Mouse (Mus musculus) hindbrain, embryonic 16.5 days (tissue): Measurements from ENCODE around the gene Pla2g12b. TPM values are rescaled to one million over a fixed set of nuclear protein-coding genes. Genes with fewer than 3 reads are reported as not detected.

Experiments used
- ATAC-seq: fragments of 200-750 bp; cut with Nextera tagmentation; 2 replicates; pipeline ENCODE4 v1.8.0; 2017; ENCODE audit warnings: moderate TSS enrichment, moderate library complexity
- H3K27ac ChIP-seq: fragments of 300-500 bp; sonication (generic); 2 replicates; pipeline ENCODE4 v1.5.1; 2014; ENCODE audit warnings: low read depth, mild to moderate bottlenecking, control low read depth, low read length, moderate library complexity
- H3K27me3 ChIP-seq: fragments of 300-500 bp; sonication (generic); replicated peaks from 2 replicates; pipeline ENCODE4 v1.6.1; 2014; ENCODE audit warnings: low read length; ENCODE audit not compliant: control insufficient read depth, insufficient read depth
- H3K36me3 ChIP-seq: fragments of 300-500 bp; sonication (generic); 2 replicates; pipeline ENCODE4 v1.6.1; 2014; ENCODE audit warnings: mild to moderate bottlenecking, low read length, moderate library complexity, mixed read lengths; ENCODE audit not compliant: control insufficient read depth, insufficient read depth
- H3K4me1 ChIP-seq: fragments of 300-500 bp; sonication (generic); 2 replicates; pipeline ENCODE4 v1.6.1; 2014; ENCODE audit warnings: low read depth, low read length; ENCODE audit not compliant: control insufficient read depth, insufficient read depth
- H3K4me2 ChIP-seq: fragments of 300-500 bp; sonication (generic); 2 replicates; pipeline ENCODE4 v1.6.1; 2014; ENCODE audit warnings: mild to moderate bottlenecking, low read length, control low read depth, moderate library complexity
- H3K4me3 ChIP-seq: fragments of 300-500 bp; sonication (generic); 2 replicates; pipeline ENCODE4 v1.5.1; 2014; ENCODE audit warnings: mild to moderate bottlenecking, low read length, control low read depth, moderate library complexity
- H3K9ac ChIP-seq: fragments of 300-500 bp; sonication (generic); 2 replicates; pipeline ENCODE4 v1.6.1; 2014; ENCODE audit warnings: low read depth, mild to moderate bottlenecking, control low read depth, low read length, moderate library complexity
- H3K9me3 ChIP-seq: fragments of 300-500 bp; sonication (generic); 2 replicates; pipeline ENCODE4 v1.6.1; 2014; ENCODE audit warnings: mild to moderate bottlenecking, low read length, moderate library complexity; ENCODE audit not compliant: control insufficient read depth
- WGBS: fragments of 180-500 bp; shearing (Covaris S2); extraction: QIAGEN DNeasy Blood & Tissue Kit; methylation state at CpG from one replicate; pipeline ENCODE4 v1.1.7; 2014; 5-methylcytosine and 5-hydroxymethylcytosine counted together
- polyA plus RNA-seq: library from polyadenylated mRNA; unstranded; fragments of >200 nt; fragmentation: Nextera tagmentation; extraction: Ambion mirVana; gene quantifications from 2 replicates; pipeline ENCODE4 v1.2.1, GENCODE M21; 2015

The Pla2g12b gene
- polyA plus RNA-seq, 1 experiment from 2014 or later: not detected

DNA sequence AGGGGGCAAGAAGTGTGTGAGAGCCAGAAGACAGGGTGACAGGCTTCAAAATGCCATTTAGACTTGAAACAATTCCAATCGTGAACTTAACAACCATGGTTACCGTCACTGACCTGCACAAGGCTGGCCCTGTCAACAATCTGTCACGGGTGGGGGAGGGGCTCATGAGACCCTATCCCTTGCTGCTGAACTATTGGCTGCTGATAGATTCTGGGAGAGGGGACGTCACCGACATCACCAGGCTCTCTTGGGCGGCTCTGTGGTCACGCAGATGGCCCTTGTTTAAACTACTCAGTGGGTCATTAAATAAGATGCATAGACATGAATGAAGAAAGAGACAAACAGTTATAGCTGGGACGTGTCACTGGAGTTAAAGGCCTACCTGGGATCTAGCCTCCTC is 41.2 kb downstream of the Pla2g12b start:
- Histone ChIP-seq H3K4me1 (no peaks in the 10 kb centered on the region; the same call in 1 of the 2 replicates), H3K27ac (no peak overlapping the region), H3K36me3 (no peaks in the 10 kb centered on the region), H3K9me3 (no peaks in the 10 kb centered on the region; the same call in 1 of the 2 replicates), H3K4me3 (no peak overlapping the region), H3K9ac (no peak overlapping the region), H3K4me2 (no peak overlapping the region), H3K27me3 (no peaks in the 10 kb centered on the region)
- WGBS: 19% methylated on average over 8 of the region's 8 CpGs
- no peak for ATAC-seq

DNA sequence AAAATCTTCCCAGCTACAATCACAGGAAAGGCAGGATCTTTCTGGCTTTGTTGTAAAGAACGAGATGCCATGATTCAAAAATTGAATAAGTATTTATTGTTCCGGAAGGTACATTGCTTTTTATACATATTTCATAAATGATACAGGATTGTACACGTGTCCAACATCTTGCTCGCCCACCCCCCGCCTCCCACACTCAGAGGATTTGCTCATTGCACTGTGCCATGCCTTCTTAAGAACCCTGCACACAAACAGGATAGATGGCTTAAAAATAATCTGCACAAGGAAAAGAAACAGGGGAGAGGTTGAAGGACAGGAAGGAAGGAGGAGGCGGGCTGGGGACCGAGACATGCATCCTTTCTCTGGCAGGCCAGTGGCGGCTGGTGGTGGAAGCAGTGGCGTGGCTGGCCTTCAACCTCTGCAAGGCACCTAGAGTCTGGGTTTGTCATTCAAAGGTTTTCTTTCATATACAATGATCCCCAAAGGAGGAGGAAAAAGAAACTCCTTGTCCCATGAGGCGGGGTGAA is 43.5 kb downstream of the Pla2g12b start:
- H3K36me3 ChIP-seq: peaks cover 4% of the 10 kb centered on the region
- no peaks in the 10 kb centered on the region; the same call in 1 of the 2 replicates for H3K9me3 ChIP-seq
- no peak overlapping the region for H3K27ac ChIP-seq
- no peak overlapping the region for H3K4me3 ChIP-seq
- H3K9ac ChIP-seq: no peak overlapping the region
- no peak overlapping the region for H3K4me2 ChIP-seq
- no peaks in the 10 kb centered on the region for H3K4me1 ChIP-seq
- 86% methylated on average over 10 of the region's 10 CpGs for WGBS
- no peaks in the 10 kb centered on the region for H3K27me3 ChIP-seq
- ATAC-seq: no peak

- Histone ChIP-seq H3K4me1 (no peaks in the 10 kb centered on the region), H3K27me3 (no peaks in the 10 kb centered on the region), H3K27ac (no peak overlapping the region), H3K4me3 (no peak overlapping the region), H3K9me3 (no peaks in the 10 kb centered on the region; the same call in 1 of the 2 replicates), H3K36me3 (peaks cover 4% of the 10 kb centered on the region), H3K4me2 (no peak overlapping the region), H3K9ac (no peak overlapping the region)
- 81% methylated on average over 9 of the region's 9 CpGs for WGBS
- no peak for ATAC-seq
Measured at GRCm38 (mm10) chr10:59447546-59447945, 44.1 kb downstream of the Pla2g12b start.

- ATAC-seq: peak; percentile 74
Measured at GRCm38 (mm10) chr10:59451839-59452238, 48.4 kb downstream of the Pla2g12b start.

GRCm38 (mm10) chr10:59454631-59455030 is 51.2 kb downstream of the Pla2g12b start:
- Histone ChIP-seq H3K9ac (no peak overlapping the region), H3K36me3 (peaks cover 4% of the 10 kb centered on the region), H3K4me1 (no peaks in the 10 kb centered on the region), H3K4me2 (no peak overlapping the region), H3K9me3 (no peaks in the 10 kb centered on the region), H3K4me3 (no peak overlapping the region), H3K27me3 (no peaks in the 10 kb centered on the region), H3K27ac (no peak overlapping the region)
- no peak for ATAC-seq
- WGBS: 96% methylated on average over 15 of the region's 15 CpGs

More at GRCm38 (mm10) chr10:59451839-59452238, 48.4 kb downstream of the Pla2g12b start:
- Histone ChIP-seq H3K4me1 (no peaks in the 10 kb centered on the region), H3K36me3 (peaks cover 4% of the 10 kb centered on the region), H3K9me3 (no peaks in the 10 kb centered on the region; the same call in 1 of the 2 replicates), H3K27me3 (no peaks in the 10 kb centered on the region), H3K4me3 (no peak overlapping the region), H3K27ac (no peak overlapping the region), H3K4me2 (no peak overlapping the region), H3K9ac (no peak overlapping the region)
- 27% methylated on average over 5 of the region's 5 CpGs for WGBS

DNA sequence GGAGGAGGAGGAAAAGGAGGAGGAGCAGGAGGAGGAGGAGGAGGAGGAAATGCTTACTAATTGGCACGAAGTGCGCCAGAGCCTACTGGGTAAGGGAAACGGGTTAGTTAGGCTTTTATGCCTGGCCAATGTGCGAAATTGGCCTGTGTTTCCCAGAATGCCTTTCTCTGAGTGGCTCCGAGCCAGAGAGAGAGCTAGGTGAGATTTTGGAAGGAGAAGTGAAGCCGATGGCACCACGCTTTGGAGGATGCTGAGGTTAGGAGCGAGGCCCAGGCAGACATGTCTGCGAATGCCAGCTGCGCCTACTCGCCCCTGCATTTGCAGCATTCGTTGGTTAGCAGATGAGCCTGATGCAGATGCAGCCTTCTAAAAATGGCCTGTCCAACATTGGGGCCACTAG is 56.3 kb downstream of the Pla2g12b start:
- ATAC-seq: no peak

GRCm38 (mm10) chr10:59462307-59462706 is 58.8 kb downstream of the Pla2g12b start:
- peaks cover 3% of the 10 kb centered on the region; the same call in 1 of the 2 replicates for H3K36me3 ChIP-seq
- WGBS: 78% methylated on average over 6 of the region's 6 CpGs
- H3K9me3 ChIP-seq: no peaks in the 10 kb centered on the region
- ATAC-seq: no peak
- no peaks in the 10 kb centered on the region for H3K27me3 ChIP-seq
- no peak overlapping the region for H3K4me2 ChIP-seq
- no peak overlapping the region for H3K4me3 ChIP-seq
- no peak overlapping the region for H3K9ac ChIP-seq
- no peaks in the 10 kb centered on the region; the same call in 1 of the 2 replicates for H3K4me1 ChIP-seq
- no peak overlapping the region for H3K27ac ChIP-seq

More for the DNA sequence above, 56.3 kb downstream of the Pla2g12b start:
- H3K9me3 ChIP-seq: no peaks in the 10 kb centered on the region
- no peak overlapping the region for H3K27ac ChIP-seq
- WGBS: 73% methylated on average over 12 of the region's 12 CpGs
- H3K4me2 ChIP-seq: no peak overlapping the region; the same call in 1 of the 2 replicates
- no peak overlapping the region for H3K9ac ChIP-seq
- H3K4me1 ChIP-seq: no peaks in the 10 kb centered on the region; the same call in 1 of the 2 replicates
- H3K4me3 ChIP-seq: no peak overlapping the region
- H3K27me3 ChIP-seq: no peaks in the 10 kb centered on the region
- no peaks in the 10 kb centered on the region for H3K36me3 ChIP-seq

DNA sequence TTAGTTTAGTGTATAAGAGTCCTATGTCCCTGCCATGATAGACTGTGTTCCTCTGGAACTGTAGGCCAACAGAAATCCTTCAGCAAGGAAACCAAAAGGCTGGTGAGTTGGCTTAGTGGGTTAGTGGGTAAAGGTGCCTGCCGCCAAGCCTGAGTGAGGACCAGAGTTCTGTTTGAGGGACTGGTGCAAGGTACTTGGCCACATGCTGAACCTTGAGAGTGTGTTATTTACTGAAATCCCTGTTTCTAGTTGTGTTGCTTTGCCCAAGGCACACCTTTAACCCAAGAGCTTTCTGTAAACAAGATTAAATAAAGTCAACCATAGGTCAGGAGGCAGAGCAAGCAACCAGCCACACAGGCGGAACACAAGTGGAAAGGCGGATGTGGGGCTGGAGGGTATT is 62.1 kb downstream of the Pla2g12b start:
- ATAC-seq: no peak
- Histone ChIP-seq H3K9me3 (no peaks in the 10 kb centered on the region), H3K27me3 (no peaks in the 10 kb centered on the region), H3K4me1 (no peaks in the 10 kb centered on the region; the same call in 1 of the 2 replicates), H3K27ac (no peak overlapping the region), H3K9ac (no peak overlapping the region), H3K4me2 (no peak overlapping the region), H3K36me3 (peaks cover 3% of the 10 kb centered on the region; the same call in 1 of the 2 replicates), H3K4me3 (no peak overlapping the region)
- WGBS: 88% methylated on average over 3 of the region's 3 CpGs

- no peaks in the 10 kb centered on the region for H3K9me3 ChIP-seq
- no peaks in the 10 kb centered on the region; the same call in 1 of the 2 replicates for H3K4me1 ChIP-seq
- no peak for ATAC-seq
- H3K9ac ChIP-seq: no peak overlapping the region
- H3K27me3 ChIP-seq: no peaks in the 10 kb centered on the region
- H3K4me3 ChIP-seq: no peak overlapping the region
- peaks cover 3% of the 10 kb centered on the region; the same call in 1 of the 2 replicates for H3K36me3 ChIP-seq
- H3K27ac ChIP-seq: no peak overlapping the region
- WGBS: 80% methylated on average over 4 of the region's 4 CpGs
- no peak overlapping the region for H3K4me2 ChIP-seq
Measured at GRCm38 (mm10) chr10:59466626-59467025, 63.2 kb downstream of the Pla2g12b start.
